Mouse (Mus musculus): Measurements from ENCODE around the gene 3110082I17Rik.

3110082I17Rik gene

GRCm38 (mm10) chr5:139378271-139378556, 82.1 kb downstream of the 3110082I17Rik start:
- DNase-seq (ENCODE audit: low spot score) = no peak

GRCm38 (mm10) chr5:139377468-139378270, 82.7 kb downstream of the 3110082I17Rik start, which contains the start of gene Gpr146:
Gene Gpr146, plus strand, starts transcription at chr5:139377697.
- DNase-seq (ENCODE audit: low spot score) = no peak

- no peak for DNase-seq (ENCODE audit: low spot score)
Measured at GRCm38 (mm10) chr5:139374841-139375240, 85.5 kb downstream of the 3110082I17Rik start.

- DNase-seq (ENCODE audit: low spot score) = no peak
Measured at GRCm38 (mm10) chr5:139373889-139374444, 86.4 kb downstream of the 3110082I17Rik start.

GRCm38 (mm10) chr5:139373126-139373525, 87.2 kb downstream of the 3110082I17Rik start:
- no peak for DNase-seq (ENCODE audit: low spot score)

- DNase-seq (ENCODE audit: low spot score) = peak; percentile 87
Measured at GRCm38 (mm10) chr5:139371631-139372401, 88.5 kb downstream of the 3110082I17Rik start.

- no peak for DNase-seq (ENCODE audit: low spot score)
Measured at GRCm38 (mm10) chr5:139371118-139371517, 89.2 kb downstream of the 3110082I17Rik start.

GRCm38 (mm10) chr5:139370336-139370735, 90.0 kb downstream of the 3110082I17Rik start:
- no peak for DNase-seq (ENCODE audit: low spot score)

GRCm38 (mm10) chr5:139368638-139369320, 91.5 kb downstream of the 3110082I17Rik start:
- no peak for DNase-seq (ENCODE audit: low spot score)

GRCm38 (mm10) chr5:139367884-139368458, 92.4 kb downstream of the 3110082I17Rik start:
- no peak for DNase-seq (ENCODE audit: low spot score)

GRCm38 (mm10) chr5:139366484-139366883, 93.8 kb downstream of the 3110082I17Rik start:
- no peak for DNase-seq (ENCODE audit: low spot score)

- no peak for DNase-seq (ENCODE audit: low spot score)
Measured at GRCm38 (mm10) chr5:139365827-139366226, 94.5 kb downstream of the 3110082I17Rik start.

- DNase-seq (ENCODE audit: low spot score) = no peak
Measured at GRCm38 (mm10) chr5:139364911-139365571, 95.3 kb downstream of the 3110082I17Rik start.

GRCm38 (mm10) chr5:139364260-139364910, 95.9 kb downstream of the 3110082I17Rik start:
- DNase-seq (ENCODE audit: low spot score) = peak; percentile 95

GRCm38 (mm10) chr5:139363858-139364257, 96.5 kb downstream of the 3110082I17Rik start:
- DNase-seq (ENCODE audit: low spot score) = no peak

GRCm38 (mm10) chr5:139359244-139359643, 101.1 kb downstream of the 3110082I17Rik start:
- no peak for DNase-seq (ENCODE audit: low spot score)

- DNase-seq (ENCODE audit: low spot score) = no peak
Measured at GRCm38 (mm10) chr5:139358653-139359052, 101.7 kb downstream of the 3110082I17Rik start.

GRCm38 (mm10) chr5:139355235-139355772, 105.0 kb downstream of the 3110082I17Rik start:
- peak; percentile 84 for DNase-seq (ENCODE audit: low spot score)

- no peak for DNase-seq (ENCODE audit: low spot score)
Measured at GRCm38 (mm10) chr5:139353946-139354345, 106.4 kb downstream of the 3110082I17Rik start.

GRCm38 (mm10) chr5:139353496-139353895, 106.8 kb downstream of the 3110082I17Rik start:
- DNase-seq (ENCODE audit: low spot score) = no peak

GRCm38 (mm10) chr5:139352317-139352716, 108.0 kb downstream of the 3110082I17Rik start, which contains the start of gene Cyp2w1:
Gene Cyp2w1, plus strand, starts transcription at chr5:139352617.
- no peak for DNase-seq (ENCODE audit: low spot score)

All from ovary, postnatal 14 days (tissue).